Mouse (Mus musculus) forebrain, embryonic 11.5 days (tissue): ENCODE results near the gene Ank3. TPM values are rescaled to one million over a fixed set of nuclear protein-coding genes. Genes with fewer than 3 reads are reported as not detected.

Experiments used
- ATAC-seq: fragments of 200-750 bp; cut with Nextera tagmentation; replicated peaks from 2 replicates; pipeline ENCODE4 v1.8.0; 2017; ENCODE audit warnings: moderate TSS enrichment; ENCODE audit not compliant: low FRiP score
- DNase-seq: peaks from one replicate; pipeline ENCODE4 v3.0.0-alpha.2; 2017; ENCODE audit warnings: low spot score
- H3K27ac ChIP-seq: fragments of 300-500 bp; sonication (generic); 2 replicates; pipeline ENCODE4 v1.5.1; 2014; ENCODE audit warnings: low read depth, low read length
- H3K27me3 ChIP-seq: fragments of 300-500 bp; sonication (generic); 2 replicates; pipeline ENCODE4 v1.6.1; 2014; ENCODE audit warnings: mild to moderate bottlenecking, low read length, mixed read lengths; ENCODE audit not compliant: control insufficient read depth, insufficient read depth
- H3K36me3 ChIP-seq: fragments of 300-500 bp; sonication (generic); 2 replicates; pipeline ENCODE4 v1.6.1; 2014; ENCODE audit warnings: mild to moderate bottlenecking, low read length, moderate library complexity, mixed read lengths; ENCODE audit not compliant: control insufficient read depth, insufficient read depth
- H3K4me1 ChIP-seq: fragments of 300-500 bp; sonication (generic); replicated peaks from 2 replicates; pipeline ENCODE4 v1.6.1; 2014; ENCODE audit warnings: low read length, mixed read lengths; ENCODE audit not compliant: control insufficient read depth, insufficient read depth
- H3K4me2 ChIP-seq: fragments of 300-500 bp; sonication (generic); 2 replicates; pipeline ENCODE4 v1.6.1; 2014; ENCODE audit warnings: low read depth, mild to moderate bottlenecking, low read length, moderate library complexity, mixed read lengths; ENCODE audit not compliant: severe bottlenecking
- H3K4me3 ChIP-seq: fragments of 300-500 bp; sonication (generic); 2 replicates; pipeline ENCODE4 v1.5.1; 2014; ENCODE audit warnings: low read depth, low read length
- H3K9ac ChIP-seq: fragments of 300-500 bp; sonication (generic); 2 replicates; pipeline ENCODE4 v1.6.1; 2014; ENCODE audit warnings: low read length
- H3K9me3 ChIP-seq: fragments of 300-500 bp; sonication (generic); 2 replicates; pipeline ENCODE4 v1.6.1; 2016; ENCODE audit warnings: low read length, mixed read lengths; ENCODE audit not compliant: control insufficient read depth
- WGBS: fragments of 180-500 bp; shearing (Covaris S2); extraction: QIAGEN DNeasy Blood & Tissue Kit; methylation state at CpG from one replicate; pipeline ENCODE4 v1.1.7; 2014; 5-methylcytosine and 5-hydroxymethylcytosine counted together
- polyA plus RNA-seq: library from polyadenylated mRNA; unstranded; fragments of >200 nt; fragmentation: Nextera tagmentation; extraction: Ambion mirVana; gene quantifications from 2 replicates; pipeline ENCODE4 v1.2.1, GENCODE M21; 2014

Ank3 gene
- polyA plus RNA-seq, 1 experiment from 2014 or later = 44.5 TPM

DNA sequence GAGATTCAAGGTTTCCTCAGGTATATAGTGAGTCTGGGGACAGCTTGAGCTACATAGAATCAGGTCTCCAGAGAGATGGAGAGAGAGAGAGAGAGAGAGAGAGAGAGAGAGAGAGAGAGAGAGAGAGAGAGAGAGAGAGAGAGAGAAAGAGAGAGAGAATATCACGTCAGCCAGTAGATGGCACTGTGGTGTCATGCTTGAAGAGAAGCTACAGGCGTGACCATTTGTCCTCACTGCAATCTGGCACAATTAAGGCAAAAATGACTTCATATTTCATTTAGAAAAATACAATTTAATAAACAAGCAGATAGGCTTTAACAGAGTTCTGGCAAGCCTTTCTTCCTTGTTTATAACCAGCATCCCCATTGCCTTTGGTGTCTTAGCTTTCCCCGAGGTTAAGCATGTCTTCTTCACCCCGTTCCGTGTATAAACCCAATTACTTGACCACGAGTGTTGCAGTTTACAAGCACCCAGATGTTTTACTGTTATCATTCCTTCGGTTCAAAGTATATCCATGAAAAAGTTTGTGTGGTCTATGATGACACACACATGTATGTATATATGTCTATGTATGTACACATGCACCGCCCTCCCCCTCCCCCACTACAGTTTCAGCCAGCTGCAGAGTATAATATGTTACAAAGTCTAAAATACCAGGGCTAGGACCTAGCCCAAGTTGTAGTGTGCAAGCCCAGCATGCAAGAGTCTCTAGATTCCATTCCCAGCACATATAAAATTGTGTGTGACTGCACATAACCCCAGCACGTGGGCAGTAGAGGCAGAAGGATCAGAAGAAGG is 53.8 kb downstream of the Ank3 start:
- H3K27ac ChIP-seq = no peak overlapping the region
- no peaks in the 10 kb centered on the region for H3K27me3 ChIP-seq
- no peak overlapping the region for H3K4me3 ChIP-seq
- H3K4me1 ChIP-seq = no peaks in the 10 kb centered on the region
- H3K9ac ChIP-seq = no peak overlapping the region
- no peak for ATAC-seq
- no peaks in the 10 kb centered on the region for H3K36me3 ChIP-seq
- no peak for DNase-seq
- no peak overlapping the region for H3K4me2 ChIP-seq
- no peaks in the 10 kb centered on the region for H3K9me3 ChIP-seq
- WGBS = 65% methylated on average over 9 of the region's 9 CpGs

DNA sequence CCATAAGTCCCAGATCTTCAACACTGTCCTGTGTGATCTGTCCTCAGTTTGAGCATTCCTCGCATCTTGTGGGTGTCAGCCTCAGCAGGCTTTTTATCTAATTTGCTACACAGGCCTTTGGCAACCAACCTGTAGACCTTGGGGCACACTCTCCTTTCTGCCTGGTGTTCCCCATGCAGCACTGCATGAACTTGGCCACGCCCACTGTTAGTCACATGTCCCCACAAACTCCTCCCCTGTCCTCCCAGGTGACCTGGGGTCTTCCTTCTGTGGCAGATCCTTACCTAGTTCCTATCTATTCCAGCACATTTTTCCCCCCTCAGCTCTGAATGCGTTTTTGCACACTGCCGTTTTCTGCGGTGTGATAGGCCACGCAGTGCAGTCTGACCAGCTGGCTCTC is 55.0 kb downstream of the Ank3 start:
- Histone ChIP-seq H3K4me1 (no peaks in the 10 kb centered on the region), H3K36me3 (no peaks in the 10 kb centered on the region), H3K4me3 (no peak overlapping the region), H3K27me3 (no peaks in the 10 kb centered on the region), H3K27ac (no peak overlapping the region), H3K9ac (no peak overlapping the region), H3K9me3 (no peaks in the 10 kb centered on the region), H3K4me2 (no peak overlapping the region)
- 89% methylated on average over 6 of the region's 6 CpGs for WGBS
- DNase-seq = no peak
- ATAC-seq = no peak

DNA sequence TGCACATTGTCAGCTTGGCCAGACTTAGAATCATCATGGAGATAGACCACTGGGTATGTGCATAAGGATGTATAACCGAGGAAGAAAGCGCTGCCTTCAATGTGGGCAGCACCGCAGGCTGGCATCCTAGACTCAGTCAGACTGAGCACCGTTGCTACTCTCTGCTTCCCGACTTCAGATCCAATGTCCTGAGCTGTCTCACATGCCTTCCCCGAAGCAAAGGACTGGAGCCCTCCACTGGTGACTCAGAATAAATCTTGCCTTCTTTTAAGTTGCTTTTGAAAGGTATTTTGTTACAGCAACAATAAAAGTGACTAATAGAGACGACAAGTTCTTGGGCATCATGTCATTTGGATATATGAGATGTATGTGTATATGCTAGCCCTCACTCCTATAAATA is 55.9 kb downstream of the Ank3 start:
- Histone ChIP-seq H3K27me3 (no peaks in the 10 kb centered on the region), H3K9ac (no peak overlapping the region), H3K4me3 (no peak overlapping the region), H3K4me1 (no peaks in the 10 kb centered on the region), H3K27ac (no peak overlapping the region), H3K9me3 (no peaks in the 10 kb centered on the region), H3K36me3 (no peaks in the 10 kb centered on the region), H3K4me2 (no peak overlapping the region)
- WGBS = 77% methylated on average over 7 of the region's 7 CpGs
- no peak for ATAC-seq
- no peak for DNase-seq

DNA sequence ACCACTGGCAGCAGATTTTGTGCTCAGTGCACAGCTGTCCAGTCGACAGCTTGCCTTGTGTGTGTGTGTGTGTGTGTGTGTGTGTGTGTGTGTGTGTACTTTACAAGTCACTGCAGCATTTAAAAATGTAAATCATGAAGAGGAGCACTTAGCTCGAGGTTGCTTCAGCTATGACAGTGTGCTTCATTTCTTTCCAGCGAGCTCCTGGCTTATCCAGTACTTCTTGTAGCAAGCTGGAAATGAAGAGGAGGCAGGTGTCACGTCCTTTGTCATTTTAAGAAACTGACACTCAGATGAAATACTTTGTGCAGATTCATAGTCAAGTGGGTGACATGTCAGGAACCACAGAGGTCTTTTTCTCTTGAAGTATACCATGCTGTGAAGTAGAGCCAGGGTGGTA is 66.3 kb downstream of the Ank3 start:
- no peaks in the 10 kb centered on the region for H3K36me3 ChIP-seq
- no peaks in the 10 kb centered on the region for H3K27me3 ChIP-seq
- H3K9me3 ChIP-seq = no peaks in the 10 kb centered on the region
- no peak for DNase-seq
- H3K4me1 ChIP-seq = peaks cover 6% of the 10 kb centered on the region; the same call in 1 of the 2 replicates
- no peak overlapping the region for H3K4me3 ChIP-seq
- 74% methylated on average over 4 of the region's 4 CpGs for WGBS
- no peak overlapping the region for H3K27ac ChIP-seq
- no peak overlapping the region for H3K9ac ChIP-seq
- no peak overlapping the region for H3K4me2 ChIP-seq
- no peak for ATAC-seq

DNA sequence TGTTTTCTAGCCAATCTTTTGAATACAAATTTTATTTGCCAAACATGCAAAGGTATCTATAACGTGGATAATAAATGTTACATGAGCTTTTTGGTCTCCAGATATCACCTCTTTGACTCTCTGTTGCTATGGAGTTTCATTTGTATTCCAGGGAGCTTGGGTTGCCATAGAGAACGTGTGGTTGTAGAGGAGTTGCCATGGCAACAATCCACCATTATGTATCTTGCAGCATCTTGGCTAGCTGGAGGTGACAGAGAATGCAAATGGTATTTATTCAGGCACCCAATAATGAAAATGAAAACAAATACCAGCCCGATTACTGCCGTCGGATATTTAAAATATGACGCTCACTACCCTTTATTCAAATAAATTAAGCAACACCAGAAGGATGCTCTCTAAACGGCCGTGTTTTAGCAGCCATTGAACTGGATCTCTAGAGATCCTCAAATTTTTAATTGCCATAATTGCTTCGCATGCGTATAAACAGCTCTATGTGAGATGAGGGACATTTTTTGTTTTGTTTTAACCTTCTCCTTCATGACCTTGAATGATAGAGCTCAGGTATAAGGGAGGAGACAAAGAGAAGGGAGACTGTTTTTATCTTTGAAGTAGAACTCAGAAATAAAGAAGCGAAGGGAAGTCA is 67.1 kb downstream of the Ank3 start:
- H3K4me2 ChIP-seq = no peak overlapping the region
- H3K36me3 ChIP-seq = no peaks in the 10 kb centered on the region
- H3K9ac ChIP-seq = no peak overlapping the region
- no peak for DNase-seq
- H3K4me3 ChIP-seq = no peak overlapping the region
- H3K27me3 ChIP-seq = no peaks in the 10 kb centered on the region
- WGBS = 45% methylated on average over 11 of the region's 11 CpGs
- H3K9me3 ChIP-seq = no peaks in the 10 kb centered on the region
- H3K4me1 ChIP-seq = peaks cover 6% of the 10 kb centered on the region; the same call in 1 of the 2 replicates
- H3K27ac ChIP-seq = peak overlapping the region; percentile 41; the same call in 1 of the 2 replicates
- ATAC-seq = peak; percentile 93

DNA sequence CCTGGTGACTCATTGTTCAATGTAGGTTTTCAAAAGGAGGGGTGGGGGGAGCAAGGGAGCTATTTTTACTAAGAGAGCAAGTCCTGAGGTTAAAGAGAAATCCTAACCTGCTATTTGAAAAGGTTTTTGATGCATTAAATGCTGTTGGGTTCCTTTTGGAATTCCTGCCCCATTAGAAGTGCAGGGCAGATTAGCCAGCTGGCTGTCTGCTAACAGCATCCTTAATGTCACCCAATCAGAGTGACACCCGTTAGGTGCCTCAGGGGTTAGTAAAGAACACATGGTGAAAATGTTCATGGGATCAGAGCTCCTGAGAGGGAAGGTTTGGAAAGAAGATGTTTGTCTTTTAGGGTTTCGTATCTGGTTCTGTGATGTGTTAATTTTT is 67.6 kb downstream of the Ank3 start:
- peak overlapping the region; percentile 41; the same call in 1 of the 2 replicates for H3K27ac ChIP-seq
- no peak for ATAC-seq

DNA sequence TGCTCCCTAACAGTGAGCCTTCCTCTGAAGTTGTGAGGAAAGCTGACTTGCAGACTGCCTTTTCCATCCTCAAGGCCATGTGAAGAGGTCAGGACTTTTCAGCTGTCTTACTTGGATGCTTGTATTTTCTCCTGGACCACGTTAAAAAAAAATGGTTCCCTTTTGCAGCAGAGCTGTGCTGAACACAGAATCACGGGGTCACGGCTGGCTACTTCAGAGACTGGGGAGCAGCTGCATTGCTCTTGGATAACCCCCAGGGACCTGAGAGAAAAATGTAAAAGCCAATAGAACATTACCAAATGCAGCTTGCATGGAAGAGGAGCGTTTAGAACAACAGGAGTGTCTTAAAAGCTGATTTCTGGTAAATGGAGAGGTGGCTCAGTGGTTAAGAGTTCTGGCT is 68.0 kb downstream of the Ank3 start:
- H3K4me3 ChIP-seq = no peak overlapping the region
- H3K9ac ChIP-seq = no peak overlapping the region
- H3K9me3 ChIP-seq = no peaks in the 10 kb centered on the region
- no peaks in the 10 kb centered on the region for H3K27me3 ChIP-seq
- peak overlapping the region; percentile 41; the same call in 1 of the 2 replicates for H3K27ac ChIP-seq
- H3K4me2 ChIP-seq = no peak overlapping the region
- no peak for DNase-seq
- H3K36me3 ChIP-seq = no peaks in the 10 kb centered on the region
- peaks cover 6% of the 10 kb centered on the region; the same call in 1 of the 2 replicates for H3K4me1 ChIP-seq
- WGBS = 62% methylated on average over 4 of the region's 4 CpGs
- ATAC-seq = no peak

More for the DNA sequence above, 67.6 kb downstream of the Ank3 start:
- Histone ChIP-seq H3K9ac (no peak overlapping the region), H3K27me3 (no peaks in the 10 kb centered on the region), H3K36me3 (no peaks in the 10 kb centered on the region), H3K4me1 (peaks cover 6% of the 10 kb centered on the region; the same call in 1 of the 2 replicates), H3K4me2 (no peak overlapping the region), H3K4me3 (no peak overlapping the region), H3K9me3 (no peaks in the 10 kb centered on the region)
- WGBS = 52% methylated on average over 2 of the region's 2 CpGs
- no peak for DNase-seq

DNA sequence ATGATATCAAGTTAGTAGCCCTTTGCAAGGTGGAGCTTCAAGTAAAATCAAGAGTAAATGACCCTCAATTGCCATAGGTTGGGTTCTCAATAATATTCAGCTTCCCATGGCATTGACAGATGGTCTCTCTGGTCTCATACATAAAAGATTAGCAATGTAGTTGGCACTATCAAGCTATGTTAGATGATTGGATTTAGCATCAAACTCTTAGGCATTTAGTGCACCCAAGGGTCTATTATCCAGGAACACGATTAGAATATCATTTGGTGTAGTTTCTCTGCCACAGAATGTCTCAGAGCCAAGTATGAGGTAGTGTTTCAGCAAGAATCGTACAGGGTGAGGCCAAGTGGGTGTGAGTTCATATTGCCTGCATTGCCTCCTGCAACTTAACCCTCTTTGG is 68.6 kb downstream of the Ank3 start:
- 80% methylated on average over 2 of the region's 2 CpGs for WGBS
- ATAC-seq (no peak), DNase-seq (no peak)
- Histone ChIP-seq H3K27me3 (no peaks in the 10 kb centered on the region), H3K4me2 (no peak overlapping the region), H3K9ac (no peak overlapping the region), H3K27ac (no peak overlapping the region), H3K36me3 (no peaks in the 10 kb centered on the region), H3K9me3 (no peaks in the 10 kb centered on the region), H3K4me1 (peaks cover 6% of the 10 kb centered on the region; the same call in 1 of the 2 replicates), H3K4me3 (no peak overlapping the region)
